Mouse (Mus musculus) retina, embryonic 14.5 days (tissue): ENCODE results near the gene Gm27021.
A peak's percentile ranks its signal among the peaks of the same experiment; 100 is the strongest.

Experiments
- DNase-seq: peaks from one replicate; pipeline ENCODE4 v3.0.0-alpha.2; 2015; ENCODE audit warnings: low spot score

The Gm27021 gene

GRCm38 (mm10) chr8:120565151-120565711 is 102.6 kb downstream of the Gm27021 start:
- DNase-seq: peak; percentile 81

- peak; percentile 75 for DNase-seq
Measured at GRCm38 (mm10) chr8:120563851-120564837, 103.7 kb downstream of the Gm27021 start.

- peak; percentile 75 for DNase-seq
Measured at GRCm38 (mm10) chr8:120563348-120563724, 104.5 kb downstream of the Gm27021 start.

GRCm38 (mm10) chr8:120562680-120563347 is 105.1 kb downstream of the Gm27021 start:
- DNase-seq: no peak

GRCm38 (mm10) chr8:120561539-120562435 is 106.1 kb downstream of the Gm27021 start:
- no peak for DNase-seq

GRCm38 (mm10) chr8:120560535-120560934 is 107.3 kb downstream of the Gm27021 start:
- no peak for DNase-seq

- peak; percentile 82 for DNase-seq
Measured at GRCm38 (mm10) chr8:120559654-120560053, 108.2 kb downstream of the Gm27021 start.
